Mouse (Mus musculus) forebrain, embryonic 13.5 days (tissue): ENCODE data around the gene Mrpl24. TPM values are rescaled to one million over a fixed set of nuclear protein-coding genes. Genes with fewer than 3 reads are reported as not detected.
"Not testable (repeated sequence)": the region's sequence is repeated elsewhere in the genome, so short reads cannot be mapped to it uniquely, and the experiment has no call there.

Experiments
- ATAC-seq: fragments of 200-750 bp; cut with Nextera tagmentation; 2 replicates; pipeline ENCODE4 v1.8.0; 2017
- H3K27ac ChIP-seq: fragments of 300-500 bp; sonication (generic); 2 replicates; pipeline ENCODE4 v1.5.1; 2015; ENCODE audit warnings: inconsistent platforms, mild to moderate bottlenecking, moderate library complexity
- H3K27me3 ChIP-seq: fragments of 300-500 bp; sonication (generic); 2 replicates; pipeline ENCODE4 v1.6.1; 2015; ENCODE audit warnings: mild to moderate bottlenecking, inconsistent platforms
- H3K36me3 ChIP-seq: fragments of 300-500 bp; sonication (generic); 2 replicates; pipeline ENCODE4 v1.6.1; 2015; ENCODE audit warnings: mild to moderate bottlenecking, inconsistent platforms; ENCODE audit not compliant: poor library complexity, severe bottlenecking
- H3K4me1 ChIP-seq: fragments of 300-500 bp; sonication (generic); 2 replicates; pipeline ENCODE4 v1.6.1; 2015; ENCODE audit warnings: inconsistent platforms
- H3K4me2 ChIP-seq: fragments of 300-500 bp; sonication (generic); 2 replicates; pipeline ENCODE4 v1.6.1; 2015; ENCODE audit warnings: inconsistent platforms, mild to moderate bottlenecking, moderate library complexity
- H3K4me3 ChIP-seq: fragments of 300-500 bp; sonication (generic); 2 replicates; pipeline ENCODE4 v1.5.1; 2015; ENCODE audit warnings: mild to moderate bottlenecking, inconsistent platforms
- H3K9ac ChIP-seq: fragments of 300-500 bp; sonication (generic); 2 replicates; pipeline ENCODE4 v1.6.1; 2015; ENCODE audit warnings: mild to moderate bottlenecking, inconsistent platforms
- H3K9me3 ChIP-seq: fragments of 300-500 bp; sonication (generic); replicated peaks from 2 replicates; pipeline ENCODE4 v1.6.1; 2016; ENCODE audit warnings: inconsistent platforms
- WGBS: fragments of 180-500 bp; shearing (Covaris S2); methylation state at CpG from one replicate; pipeline ENCODE4 v1.1.7; 2015; 5-methylcytosine and 5-hydroxymethylcytosine counted together
- polyA plus RNA-seq: library from polyadenylated mRNA; unstranded; fragments of >200 nt; fragmentation: Nextera tagmentation; extraction: Ambion mirVana; gene quantifications from 2 replicates; pipeline ENCODE4 v1.2.1, GENCODE M21; 2015

Gene Mrpl24
- polyA plus RNA-seq: 70.2 and 77.2 TPM in 2 replicates

GRCm38 (mm10) chr3:87919336-87920108, at the start of gene Mrpl24:
TSS of gene Mrpl24 (plus strand) at chr3:87919506.
- H3K9ac ChIP-seq: peak within 1 kb of the TSS; percentile 78
- H3K27ac ChIP-seq: peak within 1 kb of the TSS; percentile 75
- peaks cover 13% of the 10 kb centered on the region for H3K4me1 ChIP-seq
- H3K4me2 ChIP-seq: peak within 1 kb of the TSS; percentile 91
- under 1% methylated on average over 30 of the region's 30 CpGs for WGBS
- no peaks in the 10 kb centered on the region for H3K27me3 ChIP-seq
- no peaks in the 10 kb centered on the region for H3K9me3 ChIP-seq
- ATAC-seq: peak; percentile 87
- H3K4me3 ChIP-seq: peak within 1 kb of the TSS; percentile 72
- H3K36me3 ChIP-seq: peaks cover 60% of the 10 kb centered on the region

DNA sequence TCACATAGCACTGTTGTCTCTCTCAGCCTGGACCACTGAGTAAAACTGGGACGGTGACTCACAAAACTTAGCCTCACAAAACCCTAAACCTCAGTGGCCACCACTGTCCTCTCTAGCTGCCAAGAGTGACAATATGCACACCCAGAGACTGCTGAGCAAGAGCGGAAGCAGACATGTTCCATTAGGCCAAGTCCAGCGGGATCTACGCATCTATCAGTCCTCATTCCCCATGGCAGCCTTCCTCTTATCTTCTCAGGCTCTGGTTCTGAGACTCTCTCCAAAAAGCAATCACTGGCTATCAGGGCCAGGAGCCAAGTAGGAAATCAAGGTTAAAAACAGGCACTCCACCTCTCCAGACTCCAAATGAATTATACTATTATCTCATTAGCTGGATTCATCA, 41.6 kb upstream of the Mrpl24 start:
- H3K4me1 ChIP-seq: peaks cover 3% of the 10 kb centered on the region
- no peaks in the 10 kb centered on the region for H3K9me3 ChIP-seq
- no peak overlapping the region for H3K4me2 ChIP-seq
- 95% methylated on average over 4 of the region's 4 CpGs for WGBS
- no peaks in the 10 kb centered on the region for H3K27me3 ChIP-seq
- H3K9ac ChIP-seq: no peak overlapping the region
- H3K36me3 ChIP-seq: peaks cover 42% of the 10 kb centered on the region
- H3K27ac ChIP-seq: no peak overlapping the region
- ATAC-seq: no peak
- H3K4me3 ChIP-seq: no peak overlapping the region

DNA sequence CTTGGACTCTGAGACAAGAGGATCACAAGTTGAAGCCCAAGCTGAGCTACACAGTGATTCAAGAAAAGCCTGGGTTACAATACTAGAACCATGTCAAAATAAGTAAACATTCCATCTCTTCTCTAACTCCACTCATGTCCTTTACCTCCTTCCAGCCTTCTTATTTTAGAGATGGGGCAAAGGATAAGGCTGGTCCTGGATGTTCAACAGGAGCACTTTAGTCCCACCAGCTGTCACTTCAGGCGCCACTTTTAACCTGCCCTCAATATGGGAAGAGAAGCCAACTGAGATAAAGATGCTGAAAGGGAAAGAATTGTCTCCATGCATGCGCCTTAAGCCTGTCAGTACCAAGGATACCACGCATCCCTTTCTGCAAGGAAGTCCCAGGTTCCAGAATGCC, 35.0 kb upstream of the Mrpl24 start:
- 4% methylated on average over 3 of the region's 3 CpGs for WGBS
- no peak for ATAC-seq

DNA sequence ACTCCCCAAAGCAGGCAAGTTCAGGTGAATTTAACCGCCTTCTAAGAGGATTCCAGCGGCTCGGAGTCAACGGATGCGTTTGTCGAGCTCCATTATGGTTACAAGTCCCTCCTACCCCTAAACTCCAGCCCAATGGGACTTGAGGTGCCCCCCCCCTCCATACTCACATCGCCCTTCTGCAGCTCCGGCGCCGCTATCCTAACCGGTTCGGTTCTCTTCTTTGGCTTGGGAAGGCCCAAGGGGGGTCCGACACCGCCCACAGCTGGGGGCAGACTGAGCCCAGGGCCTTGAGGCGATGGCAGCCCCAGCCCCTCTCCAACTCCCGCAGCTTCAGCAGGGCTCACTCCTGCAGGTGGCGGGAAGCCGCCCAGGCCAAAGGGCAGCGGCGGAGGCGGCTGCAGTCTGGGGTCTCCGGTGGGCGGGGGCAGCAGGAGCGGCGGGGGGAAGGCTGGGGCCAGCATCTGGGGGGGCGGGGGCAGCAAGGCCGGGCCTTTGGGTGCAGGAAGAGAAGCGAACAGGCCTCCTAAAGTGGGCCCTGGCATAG, 34.5 kb upstream of the Mrpl24 start:
- peaks cover 21% of the 10 kb centered on the region for H3K4me1 ChIP-seq
- peak; percentile 2; the same call in 1 of the 2 replicates for ATAC-seq
- H3K36me3 ChIP-seq: peaks cover 15% of the 10 kb centered on the region
- H3K9me3 ChIP-seq: no peaks in the 10 kb centered on the region
- H3K9ac ChIP-seq: peak overlapping the region; percentile 92
- 0% methylated on average over 19 of the region's 28 CpGs for WGBS
- H3K27me3 ChIP-seq: no peaks in the 10 kb centered on the region
- peak overlapping the region; percentile 57 for H3K27ac ChIP-seq
- peak overlapping the region; percentile 82 for H3K4me3 ChIP-seq
- peak overlapping the region; percentile 95 for H3K4me2 ChIP-seq

More for the DNA sequence above, 35.0 kb upstream of the Mrpl24 start:
- H3K4me3 ChIP-seq: peak overlapping the region; percentile 82
- peak overlapping the region; percentile 95 for H3K4me2 ChIP-seq
- H3K9ac ChIP-seq: peak overlapping the region; percentile 92
- H3K4me1 ChIP-seq: peaks cover 21% of the 10 kb centered on the region
- H3K36me3 ChIP-seq: peaks cover 16% of the 10 kb centered on the region
- H3K27ac ChIP-seq: no peak overlapping the region
- no peaks in the 10 kb centered on the region for H3K27me3 ChIP-seq
- no peaks in the 10 kb centered on the region for H3K9me3 ChIP-seq

GRCm38 (mm10) chr3:87885281-87886003, 33.9 kb upstream of the Mrpl24 start, which contains the start of gene Prcc:
TSS of gene Prcc (minus strand) at chr3:87885608.
- Histone ChIP-seq H3K27me3 (no peaks in the 10 kb centered on the region), H3K4me1 (peaks cover 21% of the 10 kb centered on the region), H3K36me3 (peaks cover 8% of the 10 kb centered on the region), H3K4me3 (peak within 1 kb of the TSS; percentile 82), H3K4me2 (peak within 1 kb of the TSS; percentile 95), H3K9ac (peak within 1 kb of the TSS; percentile 92), H3K27ac (peak within 1 kb of the TSS; percentile 57), H3K9me3 (no peaks in the 10 kb centered on the region)
- 0% methylated on average over 33 of the region's 33 CpGs for WGBS
- ATAC-seq: peak; percentile 99

DNA sequence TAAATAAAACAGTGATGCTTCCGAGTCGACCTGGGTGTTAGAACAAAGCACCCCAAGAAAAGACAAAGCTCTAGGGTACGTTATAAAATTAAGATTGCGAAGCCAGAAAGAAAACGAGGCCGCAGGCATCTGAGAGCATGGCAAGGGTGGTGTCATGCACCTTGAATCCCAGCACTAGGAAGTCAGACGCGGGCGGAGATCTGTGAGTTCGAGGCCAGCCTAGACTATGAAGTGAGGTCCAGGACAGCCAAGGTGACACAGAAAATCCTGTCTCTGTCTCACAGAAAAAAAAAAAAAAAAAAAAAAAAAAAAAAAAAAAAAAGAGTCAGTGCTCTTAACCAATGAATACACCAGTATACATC, 33.3 kb upstream of the Mrpl24 start:
- H3K36me3 ChIP-seq: peaks cover 4% of the 10 kb centered on the region; the same call in 1 of the 2 replicates
- H3K9me3 ChIP-seq: no peaks in the 10 kb centered on the region
- H3K4me3 ChIP-seq: peak overlapping the region; percentile 82
- H3K4me1 ChIP-seq: peaks cover 21% of the 10 kb centered on the region
- peak overlapping the region; percentile 95 for H3K4me2 ChIP-seq
- H3K9ac ChIP-seq: no peak overlapping the region
- WGBS: 12% methylated on average over 10 of the region's 10 CpGs
- ATAC-seq: peak; percentile 28; the same call in 1 of the 2 replicates
- no peaks in the 10 kb centered on the region for H3K27me3 ChIP-seq
- no peak overlapping the region; the same call in 1 of the 2 replicates for H3K27ac ChIP-seq

- Histone ChIP-seq H3K4me2 (peak overlapping the region; percentile 95), H3K9me3 (no peaks in the 10 kb centered on the region), H3K36me3 (peaks cover 1% of the 10 kb centered on the region; the same call in 1 of the 2 replicates), H3K27ac (no peak overlapping the region; the same call in 1 of the 2 replicates), H3K4me1 (peaks cover 21% of the 10 kb centered on the region), H3K27me3 (no peaks in the 10 kb centered on the region), H3K4me3 (peak overlapping the region; percentile 82), H3K9ac (no peak overlapping the region)
- 84% methylated on average over 6 of the region's 6 CpGs for WGBS
- no peak for ATAC-seq
Measured at GRCm38 (mm10) chr3:87886416-87886815, 32.9 kb upstream of the Mrpl24 start.

- not testable (repeated sequence) for H3K27me3 ChIP-seq, H3K27ac ChIP-seq, H3K9me3 ChIP-seq, H3K4me3 ChIP-seq, H3K4me2 ChIP-seq, H3K36me3 ChIP-seq, H3K9ac ChIP-seq, ATAC-seq
- 86% methylated on average over 4 of the region's 4 CpGs for WGBS
- peaks cover 20% of the 10 kb centered on the region for H3K4me1 ChIP-seq
Measured at GRCm38 (mm10) chr3:87887400-87887799, 31.9 kb upstream of the Mrpl24 start.

GRCm38 (mm10) chr3:87891481-87891880, 27.8 kb upstream of the Mrpl24 start:
- no peak for ATAC-seq
- H3K4me3 ChIP-seq: no peak overlapping the region
- no peaks in the 10 kb centered on the region for H3K9me3 ChIP-seq
- H3K4me2 ChIP-seq: no peak overlapping the region
- WGBS: 38% methylated on average over 3 of the region's 3 CpGs
- H3K9ac ChIP-seq: no peak overlapping the region
- no peaks in the 10 kb centered on the region for H3K4me1 ChIP-seq
- H3K27me3 ChIP-seq: no peaks in the 10 kb centered on the region
- H3K36me3 ChIP-seq: no peaks in the 10 kb centered on the region
- H3K27ac ChIP-seq: no peak overlapping the region

DNA sequence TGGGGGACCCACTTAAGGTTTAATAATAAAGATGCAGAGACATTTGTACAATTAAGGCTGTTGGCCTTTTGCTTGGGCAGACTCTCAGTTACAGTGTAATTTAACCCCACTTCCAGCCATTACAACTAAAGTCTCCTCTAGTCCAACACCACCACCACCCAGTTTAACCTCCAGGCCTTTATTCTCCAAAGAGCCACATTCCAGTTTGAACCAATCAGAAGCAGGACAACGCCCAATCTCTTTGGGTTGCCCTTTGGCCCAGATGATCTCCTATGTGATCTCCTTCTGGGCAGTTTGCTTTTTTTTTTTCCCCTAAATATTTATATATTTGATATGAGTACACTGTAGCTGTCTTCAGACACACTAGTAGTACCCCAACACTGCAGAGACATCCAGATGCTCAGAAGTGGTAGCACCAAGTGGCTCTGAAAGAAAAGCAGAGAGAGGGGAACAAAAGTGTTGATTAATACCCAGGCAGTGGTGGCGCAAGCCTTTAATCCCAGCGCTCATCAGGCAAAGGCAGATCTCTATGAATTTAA, 25.9 kb upstream of the Mrpl24 start:
- WGBS: 68% methylated on average over 3 of the region's 3 CpGs
- H3K9me3 ChIP-seq: no peaks in the 10 kb centered on the region
- no peaks in the 10 kb centered on the region for H3K36me3 ChIP-seq
- no peak overlapping the region for H3K4me3 ChIP-seq
- H3K4me1 ChIP-seq: no peaks in the 10 kb centered on the region
- no peaks in the 10 kb centered on the region for H3K27me3 ChIP-seq
- H3K4me2 ChIP-seq: no peak overlapping the region
- ATAC-seq: no peak
- H3K9ac ChIP-seq: no peak overlapping the region
- no peak overlapping the region for H3K27ac ChIP-seq

GRCm38 (mm10) chr3:87899266-87899665, 20.0 kb upstream of the Mrpl24 start:
- 64% methylated on average over 3 of the region's 3 CpGs for WGBS
- Histone ChIP-seq H3K4me2 (no peak overlapping the region), H3K36me3 (no peaks in the 10 kb centered on the region), H3K27me3 (no peaks in the 10 kb centered on the region), H3K9me3 (no peaks in the 10 kb centered on the region), H3K27ac (no peak overlapping the region), H3K9ac (no peak overlapping the region), H3K4me3 (no peak overlapping the region), H3K4me1 (no peaks in the 10 kb centered on the region)
- ATAC-seq: no peak

DNA sequence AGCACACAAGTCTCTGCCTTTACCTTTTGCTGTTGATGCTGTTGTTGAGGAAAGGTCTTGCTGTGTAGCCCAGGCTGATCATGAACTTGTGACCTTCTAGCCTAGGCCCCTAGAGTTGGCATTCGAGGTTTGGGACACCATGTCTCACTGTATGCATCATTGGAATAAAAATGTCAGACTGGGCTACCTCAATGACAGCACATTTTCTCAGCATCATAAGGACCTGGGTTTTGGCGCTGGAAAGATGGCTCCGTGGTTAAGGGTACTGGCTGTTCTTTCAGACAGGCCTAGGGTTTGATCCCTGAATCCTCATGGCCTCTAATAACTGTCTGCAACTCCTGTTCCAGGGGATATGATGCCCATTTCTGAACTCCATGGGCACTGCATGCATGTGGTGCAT, 19.5 kb upstream of the Mrpl24 start:
- Histone ChIP-seq H3K27ac (no peak overlapping the region), H3K9ac (no peak overlapping the region), H3K27me3 (no peaks in the 10 kb centered on the region), H3K4me2 (no peak overlapping the region), H3K4me3 (no peak overlapping the region), H3K36me3 (no peaks in the 10 kb centered on the region), H3K4me1 (no peaks in the 10 kb centered on the region), H3K9me3 (no peaks in the 10 kb centered on the region)
- 79% methylated on average over 3 of the region's 3 CpGs for WGBS
- ATAC-seq: no peak
